Mouse (Mus musculus) hindbrain, postnatal 0 days (tissue): ENCODE results near the gene Vars. TPM values are rescaled to one million over a fixed set of nuclear protein-coding genes. Genes with fewer than 3 reads are reported as not detected.
A peak's percentile ranks its signal among the peaks of the same experiment; 100 is the strongest.

ENCODE experiments used
- ATAC-seq: fragments of 200-750 bp; cut with Nextera tagmentation; 2 replicates; pipeline ENCODE4 v1.8.0; 2017; ENCODE audit warnings: mild to moderate bottlenecking, moderate TSS enrichment, moderate library complexity
- DNase-seq: peaks from one replicate; pipeline ENCODE4 v3.0.0-alpha.2; 2015; ENCODE audit warnings: low spot score
- H3K27ac ChIP-seq: fragments of 300-500 bp; sonication (generic); 2 replicates; pipeline ENCODE4 v1.5.1; 2014; ENCODE audit warnings: mild to moderate bottlenecking
- H3K27me3 ChIP-seq: fragments of 300-500 bp; sonication (generic); 2 replicates; pipeline ENCODE4 v1.6.1; 2014; ENCODE audit warnings: low read length, mixed read lengths; ENCODE audit not compliant: insufficient read depth
- H3K36me3 ChIP-seq: fragments of 300-500 bp; sonication (generic); 2 replicates; pipeline ENCODE4 v1.6.1; 2014; ENCODE audit warnings: low read length, mixed read lengths; ENCODE audit not compliant: insufficient read depth
- H3K4me1 ChIP-seq: fragments of 300-500 bp; sonication (generic); 2 replicates; pipeline ENCODE4 v1.6.1; 2014; ENCODE audit warnings: antibody characterized with exemption, low read length, mixed read lengths; ENCODE audit not compliant: insufficient read depth
- H3K4me2 ChIP-seq: fragments of 300-500 bp; sonication (generic); 2 replicates; pipeline ENCODE4 v1.6.1; 2014; ENCODE audit warnings: low read depth, mild to moderate bottlenecking, low read length, moderate library complexity, mixed read lengths
- H3K4me3 ChIP-seq: fragments of 300-500 bp; sonication (generic); 2 replicates; pipeline ENCODE4 v1.5.1; 2014; ENCODE audit warnings: low read length
- H3K9ac ChIP-seq: fragments of 300-500 bp; sonication (generic); replicated peaks from 2 replicates; pipeline ENCODE4 v1.6.1; 2014; ENCODE audit warnings: mild to moderate bottlenecking, low read length, moderate library complexity, mixed read lengths
- H3K9me3 ChIP-seq: fragments of 300-500 bp; sonication (generic); 2 replicates; pipeline ENCODE4 v1.6.1; 2016; ENCODE audit warnings: low read length, mixed read lengths
- CTCF ChIP-seq: IDR thresholded peaks from 2 replicates; pipeline ENCODE4 v1.5.1; 2016; ENCODE audit warnings: antibody characterized with exemption, control low read depth, low read depth
- WGBS: fragments of 180-500 bp; shearing (Covaris S2); extraction: QIAGEN DNeasy Blood & Tissue Kit; methylation state at CpG from one replicate; pipeline ENCODE4 v1.1.7; 2014; 5-methylcytosine and 5-hydroxymethylcytosine counted together
- polyA plus RNA-seq: library from polyadenylated mRNA; unstranded; fragments of >200 nt; fragmentation: Nextera tagmentation; extraction: Ambion mirVana; gene quantifications from 2 replicates; pipeline ENCODE4 v1.2.1, GENCODE M21; 2015
- total RNA-seq: library from RNA; depleted of rRNA; stranded (reverse); fragments of >200 nt; gene quantifications from 2 replicates; pipeline ENCODE4 v1.2.3, GENCODE M21; 2014

Gene Vars
- total and polyA plus RNA-seq, 2 experiments from 2014 or later: 41.7 to 128 TPM

- no peak for TF ChIP-seq CTCF
- no peaks in the 10 kb centered on the region for H3K27me3 ChIP-seq
These were observed 19.8 kb downstream of the Vars start for GRCm38 (mm10) chr17:35020551-35020950.

GRCm38 (mm10) chr17:35021163-35021808 is 20.5 kb downstream of the Vars start:
- peak; percentile 75 for ATAC-seq

More at GRCm38 (mm10) chr17:35020551-35020950, 19.8 kb downstream of the Vars start:
- no peak overlapping the region for H3K9ac ChIP-seq
- DNase-seq (no peak), ATAC-seq (no peak)
- H3K9me3 ChIP-seq: no peaks in the 10 kb centered on the region
- WGBS: 84% methylated on average over 8 of the region's 8 CpGs
- H3K4me3 ChIP-seq: no peak overlapping the region
- no peak overlapping the region for H3K4me2 ChIP-seq
- H3K36me3 ChIP-seq: peaks cover 5% of the 10 kb centered on the region; the same call in 1 of the 2 replicates
- peaks cover 6% of the 10 kb centered on the region for H3K4me1 ChIP-seq
- no peak overlapping the region for H3K27ac ChIP-seq

GRCm38 (mm10) chr17:35021842-35022477 is 21.2 kb downstream of the Vars start:
- H3K27me3 ChIP-seq: no peaks in the 10 kb centered on the region
- H3K4me3 ChIP-seq: no peak overlapping the region
- H3K4me2 ChIP-seq: no peak overlapping the region
- no peak overlapping the region for H3K27ac ChIP-seq
- H3K9ac ChIP-seq: no peak overlapping the region
- 63% methylated on average over 6 of the region's 6 CpGs for WGBS
- DNase-seq: no peak
- TF ChIP-seq CTCF: no peak
- ATAC-seq: no peak
- no peaks in the 10 kb centered on the region for H3K9me3 ChIP-seq
- H3K36me3 ChIP-seq: no peaks in the 10 kb centered on the region
- peaks cover 6% of the 10 kb centered on the region for H3K4me1 ChIP-seq

More at GRCm38 (mm10) chr17:35021163-35021808, 20.5 kb downstream of the Vars start:
- Histone ChIP-seq H3K9ac (no peak overlapping the region), H3K27ac (no peak overlapping the region), H3K9me3 (no peaks in the 10 kb centered on the region), H3K27me3 (no peaks in the 10 kb centered on the region), H3K36me3 (no peaks in the 10 kb centered on the region), H3K4me3 (no peak overlapping the region), H3K4me1 (peaks cover 6% of the 10 kb centered on the region), H3K4me2 (0 out of 2 replicates have a peak overlapping the region, but pooled peaks have one; percentile 17)
- peak; percentile 98 for TF ChIP-seq CTCF
- peak; percentile 81 for DNase-seq
- WGBS: 6% methylated on average over 17 of the region's 17 CpGs

- TF ChIP-seq CTCF: no peak
- ATAC-seq (no peak), DNase-seq (no peak)
- no peak overlapping the region for H3K4me2 ChIP-seq
- no peaks in the 10 kb centered on the region for H3K36me3 ChIP-seq
- H3K27me3 ChIP-seq: no peaks in the 10 kb centered on the region
- H3K4me3 ChIP-seq: no peak overlapping the region
- H3K27ac ChIP-seq: no peak overlapping the region
- H3K4me1 ChIP-seq: peaks cover 6% of the 10 kb centered on the region
- 95% methylated on average over 8 of the region's 8 CpGs for WGBS
- H3K9ac ChIP-seq: no peak overlapping the region
- no peaks in the 10 kb centered on the region for H3K9me3 ChIP-seq
These were observed 21.8 kb downstream of the Vars start for GRCm38 (mm10) chr17:35022541-35023060.

- no peak for DNase-seq
These were observed 22.4 kb downstream of the Vars start for GRCm38 (mm10) chr17:35023221-35023620.

GRCm38 (mm10) chr17:35023756-35024155 is 23.0 kb downstream of the Vars start:
- no peaks in the 10 kb centered on the region for H3K9me3 ChIP-seq
- H3K27me3 ChIP-seq: no peaks in the 10 kb centered on the region
- no peak for ATAC-seq
- TF ChIP-seq CTCF: no peak
- WGBS: 72% methylated on average over 4 of the region's 4 CpGs
- no peak overlapping the region for H3K9ac ChIP-seq
- no peak for DNase-seq
- no peak overlapping the region for H3K27ac ChIP-seq
- no peak overlapping the region for H3K4me2 ChIP-seq
- peaks cover 6% of the 10 kb centered on the region for H3K4me1 ChIP-seq
- no peaks in the 10 kb centered on the region for H3K36me3 ChIP-seq
- no peak overlapping the region for H3K4me3 ChIP-seq

More at GRCm38 (mm10) chr17:35023221-35023620, 22.4 kb downstream of the Vars start:
- H3K27me3 ChIP-seq: no peaks in the 10 kb centered on the region
- ATAC-seq: no peak
- no peak overlapping the region for H3K4me3 ChIP-seq
- no peak overlapping the region for H3K4me2 ChIP-seq
- H3K27ac ChIP-seq: no peak overlapping the region
- H3K9me3 ChIP-seq: no peaks in the 10 kb centered on the region
- TF ChIP-seq CTCF: no peak
- 85% methylated on average over 5 of the region's 5 CpGs for WGBS
- peaks cover 6% of the 10 kb centered on the region for H3K4me1 ChIP-seq
- H3K9ac ChIP-seq: no peak overlapping the region
- H3K36me3 ChIP-seq: no peaks in the 10 kb centered on the region
